Mouse (Mus musculus) bone marrow macrophage, adult 2 months (primary cell): Measurements from ENCODE around the gene Kansl2.

Experiments
- CTCF ChIP-seq: IDR thresholded peaks from 2 replicates; pipeline ENCODE4 v1.5.1; 2012; ENCODE audit warnings: low read depth, mild to moderate bottlenecking, low read length, moderate library complexity
- POLR2A ChIP-seq: IDR thresholded peaks from 2 replicates; pipeline ENCODE4 v1.6.1; 2012; ENCODE audit warnings: mild to moderate bottlenecking, low read depth, low read length, borderline replicate concordance

DNA sequence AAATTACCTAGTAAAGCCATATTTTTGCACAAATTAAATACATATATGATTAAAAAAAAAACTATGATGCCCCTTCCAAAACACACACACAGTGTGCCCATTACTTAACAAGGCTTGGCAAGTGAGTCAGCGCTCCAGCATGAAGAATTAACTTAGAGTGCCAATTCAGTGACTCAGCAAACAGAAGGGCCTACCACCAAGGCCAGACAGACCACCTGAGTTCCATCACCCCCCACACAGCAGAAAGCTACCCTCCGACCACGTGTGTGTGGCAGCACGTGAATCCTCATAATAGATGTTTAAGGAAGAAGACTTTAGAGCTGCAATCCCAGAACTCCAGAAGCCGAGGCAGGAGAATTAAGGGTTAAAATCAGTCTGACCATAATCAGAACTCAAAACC lies 1.8 kb downstream of the Kansl2 start:
- no peak for TF ChIP-seq CTCF
- TF ChIP-seq POLR2A, result no peak
